In genomic region chr15:88733041-88733751, GRCm38 (mm10) we compare ENCODE assay signal across 8 mouse cellular contexts. TPM values are rescaled to one million over a fixed set of nuclear protein-coding genes. Genes with fewer than 3 reads are reported as not detected.
DNase-seq lines count a peak whose midpoint lies in the region; ATAC-seq and TF ChIP-seq lines count a peak whose summit lies in the region.

No protein-coding gene starts in this region.

- H3K4me2 ChIP-seq in embryonic facial prominence, embryonic 12.5 days (replicated peaks), result peak overlapping the region; percentile 93
- H3K4me2 ChIP-seq in limb, embryonic 15.5 days, result peak overlapping the region; percentile 60
- peak overlapping the region; percentile 64 for H3K4me2 ChIP-seq in midbrain, embryonic 15.5 days

- WGBS in embryonic facial prominence, embryonic 12.5 days, result 1% methylated on average over 64 of the region's 86 CpGs
- WGBS in heart, adult 2 months, result under 1% methylated on average over 74 of the region's 86 CpGs
- WGBS in kidney, adult 2 months, result 1% methylated on average over 65 of the region's 86 CpGs
- WGBS in limb, embryonic 15.5 days, result under 1% methylated on average over 67 of the region's 86 CpGs
- WGBS in midbrain, embryonic 15.5 days, result under 1% methylated on average over 72 of the region's 86 CpGs

- H3K4me1 ChIP-seq in embryonic facial prominence, embryonic 12.5 days, result peaks cover 23% of the 10 kb centered on the region
- peaks cover 10% of the 10 kb centered on the region for H3K4me1 ChIP-seq in heart, adult 2 months (ENCODE audit: control insufficient read depth, insufficient read depth, low read length)
- peaks cover 13% of the 10 kb centered on the region; the same call in 1 of the 2 replicates for H3K4me1 ChIP-seq in kidney, adult 2 months (ENCODE audit: control insufficient read depth, insufficient read depth, low read length)
- H3K4me1 ChIP-seq in limb, embryonic 15.5 days, result peaks cover 25% of the 10 kb centered on the region
- H3K4me1 ChIP-seq in midbrain, embryonic 15.5 days, result peaks cover 34% of the 10 kb centered on the region

- TF ChIP-seq EP300 in heart, adult 2 months (IDR thresholded peaks at IDR 0.05; ENCODE audit: insufficient read depth, low read depth, low read length), result 0 out of 2 replicates have a peak, but pooled peaks have one; percentile 21

- peaks cover 9% of the 10 kb centered on the region for H3K79me2 ChIP-seq in heart, adult 2 months (replicated peaks; ENCODE audit: control insufficient read depth, insufficient read depth, low read length)

- H3K9ac ChIP-seq in embryonic facial prominence, embryonic 12.5 days, result peak overlapping the region; percentile 100
- H3K9ac ChIP-seq in heart, adult 2 months (ENCODE audit: low read depth, low read length), result peak overlapping the region; percentile 87
- H3K9ac ChIP-seq in limb, embryonic 15.5 days, result peak overlapping the region; percentile 98
- H3K9ac ChIP-seq in midbrain, embryonic 15.5 days, result peak overlapping the region; percentile 94

- ATAC-seq in embryonic facial prominence, embryonic 12.5 days (ENCODE audit: insufficient number of reproducible peaks, insufficient read depth, low FRiP score, low TSS enrichment), result 0 out of 2 replicates have a peak, but pooled peaks have one; percentile 23
- ATAC-seq in limb, embryonic 15.5 days (ENCODE audit: insufficient number of reproducible peaks, low FRiP score, low TSS enrichment, low read depth), result no peak
- ATAC-seq in midbrain, embryonic 15.5 days (replicated peaks), result peak; percentile 53

- H3K27me3 ChIP-seq in embryonic facial prominence, embryonic 12.5 days, result no peaks in the 10 kb centered on the region
- no peaks in the 10 kb centered on the region for H3K27me3 ChIP-seq in heart, adult 2 months (ENCODE audit: control insufficient read depth, insufficient read depth, low read length)
- H3K27me3 ChIP-seq in kidney, adult 2 months (replicated peaks; ENCODE audit: control insufficient read depth, insufficient read depth, low read length), result no peaks in the 10 kb centered on the region
- H3K27me3 ChIP-seq in limb, embryonic 15.5 days, result no peaks in the 10 kb centered on the region
- H3K27me3 ChIP-seq in midbrain, embryonic 15.5 days (replicated peaks), result no peaks in the 10 kb centered on the region

- peak overlapping the region; percentile 99 for H3K4me3 ChIP-seq in embryonic facial prominence, embryonic 12.5 days
- peak overlapping the region; percentile 93 for H3K4me3 ChIP-seq in heart, adult 2 months
- H3K4me3 ChIP-seq in kidney, adult 2 months (ENCODE audit: insufficient read depth, low read depth, low read length), result peak overlapping the region; percentile 89
- H3K4me3 ChIP-seq in limb, embryonic 15.5 days, result peak overlapping the region; percentile 97
- peak overlapping the region; percentile 96 for H3K4me3 ChIP-seq in midbrain, embryonic 15.5 days

- H3K27ac ChIP-seq in embryonic facial prominence, embryonic 12.5 days, result peak overlapping the region; percentile 91
- H3K27ac ChIP-seq in heart, adult 2 months, result peak overlapping the region; percentile 86
- peak overlapping the region; percentile 33 for H3K27ac ChIP-seq in kidney, adult 2 months (ENCODE audit: insufficient read depth, low read depth, low read length)
- H3K27ac ChIP-seq in limb, embryonic 15.5 days, result peak overlapping the region; percentile 90
- H3K27ac ChIP-seq in midbrain, embryonic 15.5 days, result peak overlapping the region; percentile 88

- no peaks in the 10 kb centered on the region for H3K9me3 ChIP-seq in embryonic facial prominence, embryonic 12.5 days
- H3K9me3 ChIP-seq in limb, embryonic 15.5 days, result no peaks in the 10 kb centered on the region
- no peaks in the 10 kb centered on the region for H3K9me3 ChIP-seq in midbrain, embryonic 15.5 days

- peaks cover 24% of the 10 kb centered on the region for H3K36me3 ChIP-seq in embryonic facial prominence, embryonic 12.5 days
- peaks cover 3% of the 10 kb centered on the region for H3K36me3 ChIP-seq in heart, adult 2 months (ENCODE audit: control insufficient read depth, insufficient read depth, low read length)
- peaks cover 4% of the 10 kb centered on the region; the same call in 1 of the 2 replicates for H3K36me3 ChIP-seq in kidney, adult 2 months (ENCODE audit: control insufficient read depth, insufficient read depth, low read length)
- H3K36me3 ChIP-seq in limb, embryonic 15.5 days, result peaks cover 25% of the 10 kb centered on the region
- peaks cover 16% of the 10 kb centered on the region for H3K36me3 ChIP-seq in midbrain, embryonic 15.5 days (replicated peaks)

- DNase-seq in 3134 (ENCODE audit: extremely low read depth, insufficient read length, low spot score), result peak; percentile 73
- peak; percentile 84 for DNase-seq in adrenal gland, postnatal 14 days
- DNase-seq in heart, adult 2 months, result peak; percentile 78
- DNase-seq in kidney, adult 2 months, result peak; percentile 78
- peak; percentile 72 to 77 for DNase-seq in spleen, postnatal 10 days (ENCODE audit: low spot score in 2 of 2)

- peak; percentile 44; the same call in 1 of the 2 replicates for TF ChIP-seq POLR2A in heart, adult 2 months (IDR thresholded peaks at IDR 0.05; ENCODE audit: insufficient read depth, low read depth, low read length)
- peak; percentile 36 for TF ChIP-seq POLR2A in kidney, adult 2 months (IDR thresholded peaks at IDR 0.05; ENCODE audit: low read depth, low read length)

- intact Hi-C loops in heart, adult 2 months (cut with DNase I), result loop anchor here (2.0 kb wide), 1 partner anchor 86 kb away; the partner anchor contains the start of genes Alg12 and Creld2

- TF ChIP-seq CTCF in heart, adult 2 months (IDR thresholded peaks at IDR 0.05), result no peak
- TF ChIP-seq CTCF in kidney, adult 2 months (conservative IDR thresholded peaks at IDR 0.05; ENCODE audit: insufficient read depth, insufficient read length, low read depth, low read length), result no peak

RNA-seq across cellular contexts. Expression of gene Brd1, which starts 0.8 kb away (rescaled TPM):
- total RNA-seq in adrenal gland, postnatal 14 days (2021), result 51.4 and 55.0 TPM in 2 replicates
- polyA plus RNA-seq in embryonic facial prominence, embryonic 12.5 days (2016; fragmentation: Nextera tagmentation; extraction: Ambion mirVana), result 23.9 and 24.4 TPM in 2 replicates
- total RNA-seq in heart, adult 2 months (2021), result 10 to 100 TPM; 28.7 to 31.0 TPM
- 7.7 and 9.1 TPM in 2 replicates for polyA plus RNA-seq in heart, adult 2 months (2012; rRNA removed)
- polyA plus RNA-seq in kidney, adult 2 months (2012; rRNA removed), result 11.0 and 11.6 TPM in 2 replicates
- polyA plus RNA-seq in limb, embryonic 15.5 days (2015; fragmentation: Nextera tagmentation; extraction: Ambion mirVana), result 18.6 and 21.7 TPM in 2 replicates
- 20.8 and 21.1 TPM in 2 replicates for polyA plus RNA-seq in midbrain, embryonic 15.5 days (2015; fragmentation: Nextera tagmentation; extraction: Ambion mirVana)

RNA-seq across cellular contexts. Expression of gene Zbed4, which starts 18.3 kb away (rescaled TPM):
- total RNA-seq in adrenal gland, postnatal 14 days (2021), result 11.4 and 12.5 TPM in 2 replicates
- polyA plus RNA-seq in embryonic facial prominence, embryonic 12.5 days (2016; fragmentation: Nextera tagmentation; extraction: Ambion mirVana), result 24.1 and 24.5 TPM in 2 replicates
- 1 to 10 TPM; 8.2 to 9.1 TPM for total RNA-seq in heart, adult 2 months (2021)
- polyA plus RNA-seq in heart, adult 2 months (2012; rRNA removed), result 3.3 and 6.0 TPM in 2 replicates
- polyA plus RNA-seq in kidney, adult 2 months (2012; rRNA removed), result 5.2 and 5.6 TPM in 2 replicates
- 11.4 and 12.2 TPM in 2 replicates for polyA plus RNA-seq in limb, embryonic 15.5 days (2015; fragmentation: Nextera tagmentation; extraction: Ambion mirVana)
- polyA plus RNA-seq in midbrain, embryonic 15.5 days (2015; fragmentation: Nextera tagmentation; extraction: Ambion mirVana), result 17.7 and 19.0 TPM in 2 replicates

Comparison
In these comparisons a context has a peak if more than half of its experiments do, and no peak if none do; other contexts are left out.
1. H3K27ac ChIP-seq: peak in every context shown above with its lines; median percentile 91 in embryonic facial prominence, embryonic 12.5 days; 90 in limb, embryonic 15.5 days; 88 in midbrain, embryonic 15.5 days; 86 in heart, adult 2 months; 33 in kidney, adult 2 months.